Mouse (Mus musculus) retina, postnatal 7 days (tissue): Measurements from ENCODE around the gene Sestd1.

Experiments
- DNase-seq: peaks from one replicate; pipeline ENCODE4 v3.0.0-alpha.2; 2012; ENCODE audit warnings: low read depth, low spot score

Gene Sestd1

DNA sequence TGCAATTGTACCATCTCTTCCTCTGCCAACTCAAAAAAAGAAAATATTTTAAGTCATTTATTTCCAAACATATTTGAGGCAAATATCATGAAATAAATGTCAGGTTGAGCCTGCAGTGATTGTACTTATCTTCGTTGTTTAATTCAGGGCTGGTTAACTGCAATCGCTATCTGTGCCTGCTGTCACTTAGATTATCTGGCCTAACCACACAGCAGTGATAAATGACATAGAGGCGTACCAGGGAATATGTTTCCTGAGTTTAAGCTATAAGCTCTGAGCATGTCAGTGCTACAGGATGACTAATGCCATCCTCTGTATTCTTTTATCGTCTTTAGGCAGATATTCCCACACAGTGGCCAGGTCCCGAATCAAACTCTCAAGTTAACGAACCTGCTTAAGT lies 141.5 kb downstream of the Sestd1 start:
- DNase-seq: no peak

GRCm38 (mm10) chr2:77134906-77135305 lies 145.5 kb downstream of the Sestd1 start:
- no peak for DNase-seq

- no peak for DNase-seq
Observed at GRCm38 (mm10) chr2:77133407-77133806, 147.0 kb downstream of the Sestd1 start.
